Mouse (Mus musculus): ENCODE results near the gene Spint5. TPM values are rescaled to one million over a fixed set of nuclear protein-coding genes. Genes with fewer than 3 reads are reported as not detected.
"Not testable (repeated sequence)": the region's sequence is repeated elsewhere in the genome, so short reads cannot be mapped to it uniquely, and the experiment has no call there.

Spint5 gene
- not detected in 2 replicates for polyA plus RNA-seq (2012; rRNA removed)

- DNase-seq (ENCODE audit: extremely low spot score in 1 of 2, low spot score in 1 of 2) = no peak
These were observed at the start of gene Spint5 for GRCm38 (mm10) chr2:164715005-164715404. Gene Spint5 (plus strand): TSS chr2:164715305.

DNA sequence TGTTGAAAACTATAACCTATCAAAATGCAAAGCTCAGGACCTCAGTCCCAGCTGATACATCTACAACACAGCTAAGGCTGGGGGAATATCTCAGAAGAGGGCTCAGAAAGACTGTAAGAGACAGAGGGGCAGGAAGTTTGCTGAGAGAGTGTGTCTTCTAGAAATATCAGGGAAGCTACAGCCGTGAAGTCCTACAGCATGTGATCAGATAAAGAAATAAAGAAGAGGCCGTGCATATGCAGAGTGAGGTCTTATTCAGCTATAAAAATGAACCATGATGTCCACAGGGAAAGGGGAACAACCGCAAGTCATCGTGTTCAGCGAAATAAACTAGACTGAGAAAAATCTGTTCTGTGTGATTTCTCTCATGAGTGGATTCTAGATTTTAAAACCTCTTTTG is 44.8 kb upstream of the Spint5 start:
- DNase-seq (ENCODE audit: extremely low spot score in 1 of 2, low spot score in 1 of 2) = no peak

GRCm38 (mm10) chr2:164670938-164671337 is 44.2 kb upstream of the Spint5 start:
- DNase-seq (ENCODE audit: extremely low spot score in 1 of 2, low spot score in 1 of 2) = no peak

- peak in 1 of 2 experiments; percentile 16 for DNase-seq (ENCODE audit: extremely low spot score in 1 of 2, low spot score in 1 of 2)
These were observed 41.1 kb upstream of the Spint5 start, which contains the start of gene Wfdc11 for GRCm38 (mm10) chr2:164673987-164674386. Gene Wfdc11 (minus strand): TSS chr2:164674087.

- DNase-seq (ENCODE audit: extremely low spot score in 1 of 2, low spot score in 1 of 2) = no peak
These were observed 39.0 kb upstream of the Spint5 start for GRCm38 (mm10) chr2:164676103-164676502.

- DNase-seq (ENCODE audit: extremely low spot score in 1 of 2, low spot score in 1 of 2) = no peak
These were observed 38.0 kb upstream of the Spint5 start for GRCm38 (mm10) chr2:164676916-164677685.

DNA sequence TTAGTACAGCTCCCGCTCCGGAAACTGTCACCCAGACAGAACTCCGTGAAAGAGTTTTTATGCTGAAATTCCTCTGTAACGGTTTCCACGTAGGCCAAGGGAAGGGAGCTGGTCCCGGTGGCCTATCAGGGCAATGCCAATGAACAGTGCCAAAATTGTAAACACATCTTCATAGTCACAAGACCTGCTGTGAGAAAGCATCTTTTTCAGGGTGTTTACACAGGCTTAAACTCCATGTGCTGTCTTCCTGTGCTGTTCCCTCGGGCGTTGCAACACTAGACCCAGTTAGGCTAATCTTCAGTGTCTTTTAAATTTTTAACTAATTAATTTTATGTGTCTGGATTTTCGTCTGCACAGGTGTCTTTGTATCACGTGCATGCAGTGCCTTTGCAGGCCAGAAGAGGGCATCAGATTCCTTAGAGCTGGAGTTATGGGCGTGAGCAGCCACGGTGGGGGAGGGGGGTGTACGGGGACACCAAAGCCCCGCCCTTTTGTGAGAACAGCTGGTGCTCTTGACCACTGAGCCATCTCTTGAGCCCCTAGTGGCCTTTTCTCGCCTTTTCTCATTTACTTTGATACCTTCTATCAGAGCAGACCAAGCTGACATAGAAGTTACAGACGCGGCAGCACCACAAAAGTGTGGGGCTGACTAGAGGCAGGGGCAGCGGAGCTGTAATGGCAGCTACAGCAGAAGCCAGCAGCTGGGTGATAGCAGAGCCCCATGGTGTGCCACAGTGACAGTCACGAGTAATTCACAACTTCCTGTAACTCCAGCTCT is 36.1 kb upstream of the Spint5 start:
- DNase-seq (ENCODE audit: extremely low spot score in 1 of 2, low spot score in 1 of 2) = peak; percentile 10 to 68

DNA sequence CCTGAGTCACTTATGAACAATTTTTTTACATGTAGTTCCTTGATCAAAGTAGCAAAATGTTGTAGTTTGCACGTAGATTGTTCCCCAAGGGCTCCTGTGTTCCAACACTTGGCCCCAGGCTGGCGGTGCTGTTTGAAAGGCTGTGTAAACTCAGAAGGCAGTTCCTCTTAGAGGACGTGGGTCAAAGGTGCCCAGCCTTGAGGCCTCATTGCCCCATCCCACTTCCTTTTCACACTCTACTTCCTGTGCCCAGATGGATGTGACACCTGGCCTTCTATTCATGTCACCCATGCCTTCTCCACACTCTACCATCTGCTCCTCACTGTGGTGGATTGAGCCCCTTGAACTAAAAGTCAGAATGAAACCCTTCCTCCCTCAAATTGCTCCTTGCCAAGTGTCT is 35.2 kb upstream of the Spint5 start:
- no peak for DNase-seq (ENCODE audit: extremely low spot score in 1 of 2, low spot score in 1 of 2)

- DNase-seq (ENCODE audit: extremely low spot score in 1 of 2, low spot score in 1 of 2) = no peak
These were observed 30.3 kb upstream of the Spint5 start, which contains the start of gene Wfdc13 for GRCm38 (mm10) chr2:164684807-164685206. Gene Wfdc13 (plus strand): TSS chr2:164685107.

DNA sequence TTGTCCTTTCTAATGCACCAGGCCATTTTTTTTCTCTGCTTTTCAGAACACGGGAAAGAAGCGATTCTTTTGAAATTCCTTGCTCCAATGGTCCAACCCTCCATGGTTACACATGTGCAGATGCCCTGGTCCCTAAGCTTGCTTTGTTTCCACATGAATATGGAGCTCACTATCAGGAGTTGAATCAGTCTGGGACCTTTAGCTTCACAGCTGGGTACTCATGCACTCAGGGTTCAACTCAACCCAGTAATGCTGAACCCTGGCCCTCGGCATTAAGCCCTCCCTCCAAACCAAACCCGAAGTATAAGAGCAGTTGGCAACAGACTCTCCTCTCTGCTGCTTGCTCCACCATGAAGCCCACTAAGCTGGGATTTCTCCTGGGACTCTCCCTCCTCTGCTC is 16.9 kb upstream of the Spint5 start, which contains the start of gene Spint4:
Gene Spint4, plus strand, starts transcription at position 301 of the 400 bp plus-strand sequence.
- no peak for DNase-seq (ENCODE audit: extremely low spot score in 1 of 2, low spot score in 1 of 2)

GRCm38 (mm10) chr2:164700959-164701358 is 14.1 kb upstream of the Spint5 start:
- no peak for DNase-seq (ENCODE audit: extremely low spot score in 1 of 2, low spot score in 1 of 2)

DNA sequence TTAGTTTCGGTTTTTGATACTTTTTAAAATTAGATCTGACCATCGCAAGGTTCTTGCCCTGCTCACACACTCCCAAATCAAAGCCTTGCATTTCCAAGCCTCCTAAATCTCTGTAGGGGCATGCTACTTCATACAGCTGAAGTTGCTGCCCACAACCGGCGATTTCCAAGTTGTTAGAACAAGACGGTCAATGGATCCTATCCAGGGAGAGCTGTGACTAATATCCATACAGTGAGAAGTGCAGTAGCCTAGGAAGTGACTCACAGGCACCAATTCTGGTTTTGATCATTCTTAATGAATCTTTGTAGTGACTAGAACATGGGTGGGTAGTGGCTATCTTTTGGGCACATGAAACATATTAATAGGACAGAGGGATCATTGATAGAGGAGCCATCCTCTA is 13.3 kb upstream of the Spint5 start:
- DNase-seq (ENCODE audit: extremely low spot score in 1 of 2, low spot score in 1 of 2) = no peak

DNA sequence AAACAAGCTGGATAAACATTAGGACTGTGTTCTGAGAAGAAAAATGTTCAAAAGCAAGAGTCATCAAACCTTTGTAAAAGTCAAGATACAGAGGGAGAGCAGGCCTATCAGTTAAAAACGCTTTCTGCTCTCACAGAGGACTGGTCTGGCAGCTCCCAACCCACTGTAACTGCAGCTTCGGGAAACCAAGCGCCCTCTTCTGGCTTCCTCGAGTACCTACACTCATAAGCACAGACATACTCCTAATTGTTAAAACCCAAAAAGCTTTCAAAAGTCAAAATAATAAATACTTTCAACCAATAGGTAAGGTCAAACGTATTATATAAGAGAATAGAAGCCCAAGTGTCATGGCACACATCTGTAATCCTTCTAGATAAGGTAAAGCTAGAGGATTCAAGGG is 10.9 kb upstream of the Spint5 start:
- DNase-seq (ENCODE audit: extremely low spot score in 1 of 2, low spot score in 1 of 2) = no peak

DNA sequence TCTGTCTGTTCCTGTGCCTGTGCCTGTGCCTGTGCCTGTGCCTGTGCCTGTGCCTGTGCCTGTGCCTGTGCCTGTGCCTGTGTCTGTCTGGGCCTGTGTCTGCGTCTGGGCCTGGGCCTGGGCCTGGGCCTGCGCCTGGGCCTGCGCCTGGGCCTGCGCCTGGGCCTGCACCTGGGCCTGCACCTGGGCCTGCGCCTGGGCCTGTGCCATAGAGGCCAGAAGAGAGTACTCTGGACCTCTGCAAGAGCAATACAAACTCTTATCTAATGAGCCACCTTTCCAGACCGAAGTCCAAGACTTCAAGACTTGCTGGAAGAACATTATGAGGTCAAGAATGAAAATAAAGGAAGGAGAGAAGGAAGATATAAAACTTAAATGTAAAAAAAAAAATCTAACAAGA is 9.8 kb upstream of the Spint5 start:
- no peak for DNase-seq (ENCODE audit: extremely low spot score in 1 of 2, low spot score in 1 of 2)

DNA sequence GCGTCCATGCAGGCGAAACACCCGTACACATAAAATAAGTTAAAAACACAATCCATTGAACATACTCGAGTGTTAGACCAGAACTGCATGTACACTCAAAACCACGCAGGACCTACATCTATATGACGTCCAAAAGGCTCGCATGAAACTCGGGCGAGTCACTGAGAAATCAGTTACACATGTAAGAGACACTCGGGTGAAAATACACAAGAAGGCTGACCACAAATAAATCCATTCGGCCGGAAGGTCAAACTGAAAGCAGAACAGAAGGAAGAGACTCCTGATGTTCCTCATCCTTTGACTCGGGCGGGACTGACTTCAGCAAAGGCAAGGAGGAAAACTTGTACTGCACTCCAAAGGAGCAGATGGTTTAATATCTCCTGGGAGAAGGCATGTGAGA is 9.1 kb upstream of the Spint5 start:
- DNase-seq (ENCODE audit: extremely low spot score in 1 of 2, low spot score in 1 of 2) = no peak

DNA sequence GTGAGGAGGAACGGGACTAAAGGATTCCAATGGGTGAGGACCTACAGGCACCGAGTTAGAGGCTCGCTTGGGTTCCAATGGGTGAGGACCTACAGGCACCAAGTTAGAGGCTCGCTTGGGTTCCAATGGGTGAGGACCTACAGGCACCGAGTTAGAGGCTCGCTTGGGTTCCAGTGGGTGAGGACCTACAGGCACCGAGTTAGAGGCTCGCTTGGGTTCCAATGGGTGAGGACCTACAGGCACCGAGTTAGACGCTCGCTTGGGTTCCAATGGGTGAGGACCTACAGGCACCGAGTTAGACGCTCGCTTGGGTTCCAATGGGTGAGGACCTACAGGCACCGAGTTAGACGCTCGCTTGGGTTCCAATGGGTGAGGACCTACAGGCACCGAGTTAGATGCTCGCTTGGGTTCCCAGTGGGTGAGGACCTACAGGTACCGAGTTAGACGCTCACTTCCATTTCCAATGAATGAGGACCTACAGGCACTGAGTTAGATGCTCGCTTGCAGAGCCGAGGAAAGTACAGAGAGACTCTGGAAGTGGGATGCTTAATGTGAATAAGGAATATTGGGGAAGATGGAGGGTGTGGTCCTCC is 1.2 kb downstream of the Spint5 start:
- not testable (repeated sequence) for DNase-seq (ENCODE audit: extremely low spot score in 1 of 2, low spot score in 1 of 2)

DNA sequence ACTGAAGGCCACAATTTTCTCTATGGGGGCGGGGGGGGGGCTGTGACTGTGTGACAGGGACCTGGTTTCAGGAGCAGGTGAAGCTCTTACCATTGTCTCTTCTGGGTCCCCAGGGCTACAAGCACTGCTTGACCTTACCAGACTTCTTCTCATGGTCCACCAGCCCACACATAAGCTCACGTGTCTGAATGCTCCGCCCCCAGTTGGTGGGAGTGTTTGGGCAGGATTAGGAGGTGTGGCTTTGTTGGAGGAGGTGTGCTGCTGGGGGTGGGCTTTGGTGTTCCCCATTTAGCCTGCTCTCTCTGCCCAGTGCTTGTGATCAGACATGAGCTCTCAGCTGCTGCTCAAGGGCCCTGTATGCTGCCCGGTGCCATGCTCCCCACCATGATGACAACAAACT is 8.2 kb downstream of the Spint5 start:
- no peak for DNase-seq (ENCODE audit: extremely low spot score in 1 of 2, low spot score in 1 of 2)

DNA sequence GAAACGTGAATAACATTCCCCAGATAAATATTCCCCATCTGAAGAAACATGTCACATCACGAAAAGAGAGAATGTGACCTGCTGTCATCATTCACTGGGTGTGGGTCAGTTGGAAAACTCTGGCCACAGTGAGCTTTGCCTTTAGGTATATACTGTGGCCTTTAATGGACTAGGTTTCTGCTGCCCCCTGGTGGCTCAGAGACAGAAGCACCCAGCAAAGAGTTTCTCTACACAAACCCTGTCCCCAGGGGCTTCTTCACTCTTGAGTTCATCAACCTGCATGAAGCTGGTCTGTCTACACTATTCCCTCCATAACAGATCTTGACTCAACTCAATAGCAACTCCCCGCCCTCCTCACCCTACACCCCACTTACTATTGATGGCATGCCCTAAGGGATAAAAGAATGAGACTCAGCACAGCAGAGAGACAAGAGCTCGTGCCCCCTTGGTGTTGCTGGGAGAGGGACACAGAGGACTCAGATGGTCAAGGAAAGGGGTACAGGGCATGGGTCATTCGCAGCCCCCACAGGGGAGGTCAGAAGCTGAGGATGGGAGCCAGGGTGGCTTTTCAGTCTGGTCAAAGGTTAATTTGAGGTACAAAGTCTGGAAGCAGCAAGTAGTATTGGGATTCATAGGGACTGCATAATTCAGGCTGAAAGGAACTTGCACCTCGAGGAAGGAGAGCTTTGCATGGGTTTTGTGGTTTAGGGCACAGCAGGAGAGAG is 11.0 kb downstream of the Spint5 start:
- peak in 1 of 2 experiments; percentile 81 for DNase-seq (ENCODE audit: extremely low spot score in 1 of 2, low spot score in 1 of 2)

GRCm38 (mm10) chr2:164731719-164732118 is 16.6 kb downstream of the Spint5 start:
- DNase-seq (ENCODE audit: extremely low spot score in 1 of 2, low spot score in 1 of 2) = no peak

DNA sequence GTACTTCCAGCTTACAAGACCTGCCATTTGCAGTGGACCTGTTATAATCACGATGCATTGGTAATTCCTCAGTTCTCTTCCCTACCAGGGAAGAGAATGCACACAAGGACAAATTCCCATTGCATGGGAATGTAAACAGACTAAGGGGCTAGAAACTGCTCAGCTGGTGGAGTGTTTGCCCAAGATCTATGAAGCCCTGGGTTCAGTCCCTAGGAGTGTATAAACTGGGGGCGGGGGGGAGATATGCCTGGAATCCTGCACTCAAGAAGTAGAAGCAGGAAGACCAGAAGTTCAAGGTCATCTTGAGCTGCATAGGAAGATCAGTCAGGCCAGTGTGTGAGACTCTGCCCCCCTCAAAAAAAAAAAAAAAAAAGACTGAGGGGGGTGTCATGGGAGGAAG is 18.2 kb downstream of the Spint5 start:
- no peak for DNase-seq (ENCODE audit: extremely low spot score in 1 of 2, low spot score in 1 of 2)

GRCm38 (mm10) chr2:164734839-164735238 is 19.7 kb downstream of the Spint5 start:
- no peak for DNase-seq (ENCODE audit: extremely low spot score in 1 of 2, low spot score in 1 of 2)
